Mouse (Mus musculus) stomach, postnatal 0 days (tissue): ENCODE data around the gene Efcab8. TPM values are rescaled to one million over a fixed set of nuclear protein-coding genes. Genes with fewer than 3 reads are reported as not detected.
"Not testable (repeated sequence)": the region's sequence is repeated elsewhere in the genome, so short reads cannot be mapped to it uniquely, and the experiment has no call there.

ENCODE experiments used
- ATAC-seq: fragments of 200-750 bp; cut with Nextera tagmentation; 2 replicates; pipeline ENCODE4 v1.8.0; 2017; ENCODE audit not compliant: low FRiP score, low TSS enrichment
- DNase-seq: peaks from one replicate; pipeline ENCODE4 v3.0.0-alpha.2; 2016; ENCODE audit warnings: low spot score
- H3K27ac ChIP-seq: fragments of 300-500 bp; sonication (generic); replicated peaks from 2 replicates; pipeline ENCODE4 v1.5.1; 2014; ENCODE audit warnings: mild to moderate bottlenecking, control low read depth
- H3K27me3 ChIP-seq: fragments of 300-500 bp; sonication (generic); 2 replicates; pipeline ENCODE4 v1.6.1; 2014; ENCODE audit warnings: low read length; ENCODE audit not compliant: control insufficient read depth, insufficient read depth
- H3K36me3 ChIP-seq: fragments of 300-500 bp; sonication (generic); 2 replicates; pipeline ENCODE4 v1.6.1; 2014; ENCODE audit warnings: low read length, mixed read lengths; ENCODE audit not compliant: control insufficient read depth, insufficient read depth
- H3K4me1 ChIP-seq: fragments of 300-500 bp; sonication (generic); replicated peaks from 2 replicates; pipeline ENCODE4 v1.6.1; 2014; ENCODE audit warnings: antibody characterized with exemption; ENCODE audit not compliant: control insufficient read depth, insufficient read depth
- H3K4me2 ChIP-seq: fragments of 300-500 bp; sonication (generic); replicated peaks from 2 replicates; pipeline ENCODE4 v1.6.1; 2014; ENCODE audit warnings: low read depth, mild to moderate bottlenecking, control low read depth, moderate library complexity
- H3K4me3 ChIP-seq: fragments of 300-500 bp; sonication (generic); 2 replicates; pipeline ENCODE4 v1.5.1; 2014; ENCODE audit warnings: low read depth, low read length, control low read depth
- H3K9ac ChIP-seq: fragments of 300-500 bp; sonication (generic); 2 replicates; pipeline ENCODE4 v1.6.1; 2014; ENCODE audit warnings: mild to moderate bottlenecking, low read length, control low read depth, mixed read lengths
- H3K9me3 ChIP-seq: fragments of 300-500 bp; sonication (generic); 2 replicates; pipeline ENCODE4 v1.6.1; 2016; ENCODE audit warnings: low read length; ENCODE audit not compliant: control insufficient read depth
- CTCF ChIP-seq: IDR thresholded peaks from 2 replicates; pipeline ENCODE4 v1.5.1; 2016; ENCODE audit warnings: antibody characterized with exemption, low read depth, mild to moderate bottlenecking, moderate library complexity
- EP300 ChIP-seq: optimal IDR thresholded peaks from 2 replicates; pipeline ENCODE3; 2016; ENCODE audit warnings: antibody characterized with exemption
- WGBS: fragments of 180-500 bp; shearing (Covaris S2); extraction: QIAGEN DNeasy Blood & Tissue Kit; methylation state at CpG from one replicate; pipeline ENCODE4 v1.1.7; 2014; 5-methylcytosine and 5-hydroxymethylcytosine counted together
- polyA plus RNA-seq: library from polyadenylated mRNA; unstranded; fragments of >200 nt; fragmentation: Nextera tagmentation; extraction: Ambion mirVana; gene quantifications from 2 replicates; pipeline ENCODE4 v1.2.1, GENCODE M21; 2015

Efcab8 gene
- polyA plus RNA-seq, 1 experiment from 2014 or later, result 0.16 TPM

DNA sequence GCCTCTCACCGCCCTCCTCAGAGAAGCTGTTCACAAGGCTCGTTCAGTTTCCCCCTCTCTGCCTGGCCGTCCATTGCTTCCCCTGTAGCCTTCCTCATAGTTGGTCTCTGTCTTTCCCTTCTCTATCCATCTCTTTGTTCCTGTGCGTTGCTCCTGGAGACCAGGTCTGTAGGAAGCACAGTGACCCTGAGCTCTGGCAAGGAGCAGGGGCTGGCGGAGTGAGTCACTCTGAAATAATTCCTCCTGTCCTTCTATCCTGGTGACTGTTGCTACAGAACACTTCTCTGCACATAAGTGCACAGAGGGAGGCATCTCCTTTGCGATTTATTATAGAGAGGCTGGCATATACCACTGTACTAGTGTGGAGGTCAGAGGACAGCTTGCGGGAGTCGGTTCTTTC lies 28.4 kb downstream of the Efcab8 start:
- ATAC-seq (no peak), DNase-seq (no peak)
- H3K36me3 ChIP-seq, result no peaks in the 10 kb centered on the region
- no peak overlapping the region for H3K9ac ChIP-seq
- H3K9me3 ChIP-seq, result no peaks in the 10 kb centered on the region
- H3K4me2 ChIP-seq, result no peak overlapping the region
- 78% methylated on average over 8 of the region's 8 CpGs for WGBS
- no peak overlapping the region for H3K4me3 ChIP-seq
- no peaks in the 10 kb centered on the region for H3K4me1 ChIP-seq
- H3K27me3 ChIP-seq, result no peaks in the 10 kb centered on the region
- no peak for TF ChIP-seq CTCF
- no peak for TF ChIP-seq EP300
- H3K27ac ChIP-seq, result no peak overlapping the region

DNA sequence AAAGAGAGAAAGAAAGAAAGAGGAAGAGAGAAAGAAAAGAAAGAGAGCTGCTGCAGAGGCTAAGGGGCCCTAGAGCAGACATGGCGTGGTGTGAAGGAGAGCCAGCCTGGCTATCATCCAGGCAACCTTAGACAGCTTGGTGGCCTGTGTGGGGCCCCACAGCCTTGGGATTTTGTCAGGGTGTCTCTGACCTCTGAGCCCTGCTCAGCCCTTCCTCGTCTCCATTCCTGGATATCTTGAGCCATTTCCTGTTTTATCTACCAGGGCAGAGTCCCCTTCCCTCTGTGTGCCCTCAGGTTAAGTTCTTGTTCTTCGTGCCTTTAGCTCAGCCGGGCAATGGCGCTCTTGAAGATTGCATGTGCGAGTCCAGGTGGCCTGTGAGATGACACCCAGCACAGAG lies 29.1 kb downstream of the Efcab8 start:
- H3K4me2 ChIP-seq, result no peak overlapping the region
- no peak for TF ChIP-seq CTCF
- TF ChIP-seq EP300, result no peak
- no peak for DNase-seq
- H3K27ac ChIP-seq, result no peak overlapping the region
- H3K4me3 ChIP-seq, result no peak overlapping the region
- H3K4me1 ChIP-seq, result no peaks in the 10 kb centered on the region
- H3K9me3 ChIP-seq, result no peaks in the 10 kb centered on the region
- no peak overlapping the region for H3K9ac ChIP-seq
- no peaks in the 10 kb centered on the region for H3K27me3 ChIP-seq
- 80% methylated on average over 6 of the region's 6 CpGs for WGBS
- no peak for ATAC-seq
- H3K36me3 ChIP-seq, result no peaks in the 10 kb centered on the region

DNA sequence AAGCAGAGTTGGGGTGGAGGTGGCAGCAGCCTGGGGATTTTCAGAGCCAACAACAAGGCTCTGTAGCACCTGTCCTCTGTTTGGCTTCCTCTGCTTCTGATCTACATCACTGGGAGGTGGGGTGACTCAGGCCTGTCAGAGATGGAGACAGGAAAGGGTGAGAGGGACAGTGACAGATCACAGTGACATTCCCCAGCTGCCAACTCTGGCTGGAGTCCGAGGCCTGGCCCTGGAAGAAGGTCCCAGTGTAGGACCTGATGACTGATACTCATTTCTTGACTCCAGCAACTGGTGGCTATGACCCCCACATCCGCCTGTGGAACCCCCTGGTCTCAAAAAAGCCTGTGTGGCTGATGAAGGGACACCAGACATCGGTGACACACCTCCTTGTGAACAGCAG lies 30.2 kb downstream of the Efcab8 start:
- ATAC-seq (no peak), DNase-seq (no peak)
- H3K4me2 ChIP-seq, result no peak overlapping the region
- no peaks in the 10 kb centered on the region for H3K27me3 ChIP-seq
- no peak overlapping the region for H3K4me3 ChIP-seq
- TF ChIP-seq EP300 (no peak), CTCF (no peak)
- H3K27ac ChIP-seq, result no peak overlapping the region
- no peak overlapping the region for H3K9ac ChIP-seq
- no peaks in the 10 kb centered on the region for H3K4me1 ChIP-seq
- WGBS, result 57% methylated on average over 3 of the region's 3 CpGs
- no peaks in the 10 kb centered on the region for H3K36me3 ChIP-seq
- no peaks in the 10 kb centered on the region for H3K9me3 ChIP-seq

DNA sequence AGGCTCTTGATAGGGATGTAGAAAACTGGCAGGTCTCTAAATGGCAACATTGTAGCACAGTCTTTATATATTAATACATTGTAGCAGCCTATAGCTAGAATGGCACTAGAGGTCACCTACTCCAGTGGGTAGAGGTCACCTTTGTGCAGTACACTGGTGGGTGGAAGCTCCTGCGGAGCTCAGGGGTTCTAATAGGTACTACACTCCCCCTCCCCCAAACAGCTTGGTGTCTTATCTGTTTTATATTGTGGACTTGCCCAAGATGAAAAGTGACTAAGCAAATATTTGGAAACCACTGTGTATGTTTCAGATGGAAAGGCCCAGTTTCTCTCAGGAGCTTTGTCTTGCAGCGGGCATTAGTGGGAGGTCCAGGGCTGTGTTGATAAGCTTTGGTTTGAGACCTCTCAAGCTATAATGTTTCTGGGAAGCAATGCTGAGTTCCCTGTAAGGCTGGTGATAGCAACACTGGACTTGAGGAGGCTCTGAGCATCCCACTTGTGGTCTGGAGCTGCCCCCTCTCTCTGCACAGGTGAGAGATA lies 42.3 kb downstream of the Efcab8 start:
- Histone ChIP-seq H3K9ac (no peak overlapping the region), H3K4me2 (no peak overlapping the region), H3K4me1 (no peaks in the 10 kb centered on the region), H3K27ac (no peak overlapping the region), H3K4me3 (no peak overlapping the region), H3K9me3 (no peaks in the 10 kb centered on the region), H3K27me3 (no peaks in the 10 kb centered on the region), H3K36me3 (no peaks in the 10 kb centered on the region)
- TF ChIP-seq CTCF (no peak), EP300 (no peak)
- DNase-seq (no peak), ATAC-seq (peak; percentile 25; the same call in 1 of the 2 replicates)
- WGBS, result 69% methylated on average over 2 of the region's 2 CpGs

DNA sequence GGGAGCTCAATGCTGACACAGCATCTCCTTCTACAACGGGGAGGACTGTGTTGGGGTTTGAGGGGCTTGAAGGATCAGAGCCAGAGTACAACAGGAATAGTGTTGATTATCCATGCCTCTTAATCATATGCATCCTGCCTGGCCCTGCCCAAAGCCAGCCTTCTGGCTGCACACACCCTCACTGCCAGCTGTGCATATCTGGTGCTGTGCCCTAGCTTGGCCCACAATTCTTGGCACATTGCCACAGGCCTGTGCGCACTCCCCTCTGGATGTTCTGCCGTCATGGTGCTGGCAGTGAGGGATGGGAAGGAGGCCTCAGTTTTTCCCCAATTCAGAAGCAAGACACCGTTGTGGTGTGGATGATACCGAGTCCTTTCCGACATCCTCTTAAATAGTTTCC lies 44.9 kb downstream of the Efcab8 start:
- H3K36me3 ChIP-seq, result no peaks in the 10 kb centered on the region
- H3K27me3 ChIP-seq, result no peaks in the 10 kb centered on the region
- ATAC-seq, result peak; percentile 77; the same call in 1 of the 2 replicates
- no peak for TF ChIP-seq CTCF
- no peak for TF ChIP-seq EP300
- no peak overlapping the region for H3K4me2 ChIP-seq
- no peak overlapping the region for H3K4me3 ChIP-seq
- no peak overlapping the region for H3K9ac ChIP-seq
- H3K27ac ChIP-seq, result no peak overlapping the region
- WGBS, result 58% methylated on average over 6 of the region's 6 CpGs
- no peaks in the 10 kb centered on the region for H3K9me3 ChIP-seq
- DNase-seq, result peak; percentile 69
- H3K4me1 ChIP-seq, result no peaks in the 10 kb centered on the region

DNA sequence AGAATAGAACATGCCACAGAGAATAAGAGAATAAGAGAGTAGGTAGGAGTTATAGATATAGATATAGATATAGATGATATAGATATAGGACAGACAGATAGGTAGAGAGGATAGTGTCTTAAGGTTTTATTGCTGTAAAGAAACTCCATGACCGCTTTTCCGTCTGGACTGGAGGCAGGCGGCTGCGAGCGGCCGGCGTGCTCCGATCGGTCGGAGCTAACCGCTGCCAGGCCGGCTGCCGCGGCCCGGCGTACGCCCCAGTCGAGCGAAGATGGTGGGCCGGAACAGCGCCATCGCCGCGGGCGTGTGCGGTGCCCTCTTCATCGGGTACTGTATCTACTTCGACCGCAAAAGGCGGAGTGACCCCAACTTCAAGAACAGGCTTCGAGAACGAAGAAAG lies 46.2 kb downstream of the Efcab8 start:
- not testable (repeated sequence) for H3K9ac ChIP-seq, H3K4me3 ChIP-seq, H3K9me3 ChIP-seq, H3K4me1 ChIP-seq, H3K4me2 ChIP-seq, ATAC-seq, H3K27ac ChIP-seq, H3K36me3 ChIP-seq, H3K27me3 ChIP-seq, DNase-seq
- WGBS, result 77% methylated on average over 31 of the region's 32 CpGs
